Mouse (Mus musculus) megakaryocyte, embryonic 14.5 days (primary cell): ENCODE results near the gene Peg10.

Experiments used
- FLI1 ChIP-seq: IDR thresholded peaks from 2 replicates; pipeline ENCODE4 v1.6.1; 2012; ENCODE audit warnings: low read length, inconsistent platforms, mixed read lengths
- GATA1 ChIP-seq: IDR thresholded peaks from 3 replicates; pipeline ENCODE4 v1.6.1; 2012; ENCODE audit warnings: mixed read lengths, low read length, inconsistent platforms, borderline replicate concordance

- TF ChIP-seq GATA1 (no peak), FLI1 (no peak)
Measured at GRCm38 (mm10) chr6:4748506-4748961, 1.4 kb downstream of the Peg10 start.
